ENCODE assay signal across 23 mouse cellular contexts in the genomic region with DNA sequence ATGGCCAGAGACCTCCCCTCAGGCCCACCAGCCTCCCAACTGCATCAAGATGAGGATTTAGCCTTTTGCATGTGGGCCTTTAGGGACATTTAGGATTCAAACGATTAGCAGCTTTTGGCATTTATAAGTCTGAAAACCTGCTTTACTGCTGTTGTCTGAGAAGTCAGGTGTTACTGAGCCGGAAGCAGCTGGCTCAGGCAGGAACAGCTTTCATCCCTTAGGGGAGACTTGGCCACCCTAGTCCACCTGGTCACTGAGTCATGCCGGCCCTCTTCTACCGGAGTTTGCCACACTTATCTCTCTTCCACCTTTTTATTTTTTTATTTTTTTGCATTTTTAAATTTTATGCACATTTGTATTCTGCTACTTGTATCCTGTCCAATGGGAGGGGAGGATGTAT.
"Had no signal": no experiment of that assay in that cellular context is flagged by ENCODE, and none has a peak within 500 bp of the region (broad histone marks: within the 10 kb centered on the region; RNA-seq: fewer than 3 reads in every experiment).

No protein-coding gene starts in this region.

- H3K4me1 ChIP-seq: intestine, embryonic 15.5 days; limb, embryonic 13.5 days; limb, embryonic 15.5 days; liver, embryonic 12.5 days had no signal

- H3K27me3 ChIP-seq: heart, embryonic 12.5 days; hindbrain, embryonic 12.5 days; intestine, embryonic 15.5 days; limb, embryonic 13.5 days; limb, embryonic 15.5 days; liver, embryonic 12.5 days had no signal

- ATAC-seq: forebrain, embryonic 16.5 days; hindbrain, embryonic 16.5 days; inflammation-experienced regulatory T-cells, adult 6 months; intestine, embryonic 15.5 days; intestine, postnatal 0 days; liver, embryonic 12.5 days had no signal

- H3K4me3 ChIP-seq: gastrocnemius, adult 2 months; heart, embryonic 10.5 days; heart, embryonic 12.5 days; hindbrain, embryonic 10.5 days; hindbrain, embryonic 12.5 days; intestine, embryonic 15.5 days; limb, embryonic 13.5 days; limb, embryonic 15.5 days; liver, embryonic 12.5 days had no signal

- H3K27ac ChIP-seq: gastrocnemius, adult 2 months; heart, embryonic 10.5 days; hindbrain, embryonic 10.5 days; hindbrain, embryonic 12.5 days; hindbrain, embryonic 14.5 days; intestine, embryonic 15.5 days; limb, embryonic 13.5 days; liver, embryonic 12.5 days; liver, embryonic 14.5 days had no signal

- H3K9me3 ChIP-seq: heart, embryonic 10.5 days; heart, embryonic 12.5 days; hindbrain, embryonic 10.5 days; hindbrain, embryonic 12.5 days; intestine, embryonic 15.5 days; limb, embryonic 13.5 days; limb, embryonic 15.5 days; liver, embryonic 12.5 days had no signal

- H3K9ac ChIP-seq: heart, embryonic 12.5 days; hindbrain, embryonic 12.5 days; hindbrain, embryonic 14.5 days; intestine, embryonic 15.5 days; limb, embryonic 13.5 days; limb, embryonic 15.5 days; liver, embryonic 12.5 days; liver, embryonic 14.5 days had no signal

- H3K4me2 ChIP-seq: heart, embryonic 12.5 days; hindbrain, embryonic 12.5 days; hindbrain, embryonic 14.5 days; intestine, embryonic 15.5 days; limb, embryonic 13.5 days; limb, embryonic 15.5 days; liver, embryonic 12.5 days had no signal

- DNase-seq: gastrocnemius, adult 2 months; gastrocnemius, postnatal 10 days; gastrocnemius, postnatal 25 days; heart, adult 18-20 months; heart, postnatal 10 days; heart, postnatal 4 days; layer of hippocampus, adult 9-11 months; layer of hippocampus, postnatal 36 days; left cerebral cortex, postnatal 4 days had no signal
